Mouse (Mus musculus) testis, adult 2 months (tissue): ENCODE data around the gene Rassf5. TPM values are rescaled to one million over a fixed set of nuclear protein-coding genes. Genes with fewer than 3 reads are reported as not detected.
A peak's percentile ranks its signal among the peaks of the same experiment; 100 is the strongest.
"Not testable (repeated sequence)": the region's sequence is repeated elsewhere in the genome, so short reads cannot be mapped to it uniquely, and the experiment has no call there.

ENCODE experiments used
- H3K27ac ChIP-seq: fragments of 200-500 bp; 2 replicates; pipeline ENCODE4 v1.5.1; 2012; ENCODE audit warnings: low read depth, low read length; ENCODE audit not compliant: control insufficient read depth, insufficient read depth
- H3K27me3 ChIP-seq: fragments of 200-500 bp; 2 replicates; pipeline ENCODE4 v1.6.1; 2012; ENCODE audit warnings: mild to moderate bottlenecking, low read length, moderate library complexity; ENCODE audit not compliant: control insufficient read depth, insufficient read depth
- H3K36me3 ChIP-seq: fragments of 200-500 bp; 2 replicates; pipeline ENCODE4 v1.6.1; 2012; ENCODE audit warnings: mild to moderate bottlenecking, low read length; ENCODE audit not compliant: control insufficient read depth, insufficient read depth
- H3K4me1 ChIP-seq: fragments of 200-500 bp; 2 replicates; pipeline ENCODE4 v1.6.1; 2012; ENCODE audit warnings: low read length; ENCODE audit not compliant: control insufficient read depth, insufficient read depth
- H3K4me3 ChIP-seq: fragments of 200-500 bp; 2 replicates; pipeline ENCODE4 v1.5.1; 2012; ENCODE audit warnings: low read depth, mild to moderate bottlenecking, low read length, moderate library complexity, mixed read lengths; ENCODE audit not compliant: control insufficient read depth
- CTCF ChIP-seq: fragments of 200-500 bp; IDR thresholded peaks from 2 replicates; pipeline ENCODE4 v1.5.1; 2012; ENCODE audit warnings: low read depth, mild to moderate bottlenecking, inconsistent platforms, low read length, moderate library complexity; ENCODE audit not compliant: control insufficient read depth, insufficient read depth, insufficient replicate concordance
- POLR2A ChIP-seq: fragments of 200-500 bp; IDR thresholded peaks from 2 replicates; pipeline ENCODE4 v1.6.1; 2012; ENCODE audit warnings: low read depth, mild to moderate bottlenecking, inconsistent platforms, low read length, moderate library complexity; ENCODE audit not compliant: control insufficient read depth
- polyA plus RNA-seq: library from polyadenylated mRNA; depleted of rRNA; stranded (reverse); fragments of >200 nt; gene quantifications from 2 replicates; pipeline ENCODE4 v1.2.3, GENCODE M21; 2012

Gene Rassf5
- polyA plus RNA-seq, 1 experiment = 1.5 TPM

DNA sequence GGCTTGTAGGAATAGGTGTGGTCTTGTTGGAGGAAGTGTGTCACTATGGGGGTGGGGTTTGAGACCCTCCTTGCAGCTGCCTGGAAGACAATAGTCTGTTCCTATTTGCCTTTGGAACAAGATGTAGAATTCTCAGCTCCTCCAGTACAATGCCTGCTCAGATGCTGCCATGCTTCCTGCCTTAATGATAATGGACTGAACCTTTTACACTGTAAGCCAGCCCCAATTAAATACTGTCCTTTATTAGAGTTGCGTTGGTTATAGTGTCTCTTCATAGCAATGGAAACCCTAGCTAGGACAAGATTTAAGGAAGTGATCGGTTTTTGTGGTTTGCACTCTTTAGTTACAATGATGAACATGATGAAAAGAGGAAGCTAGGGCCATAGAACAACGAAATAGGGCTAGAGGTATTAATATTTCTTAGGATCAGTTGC lies 98.9 kb downstream of the Rassf5 start:
- no peak overlapping the region for H3K4me3 ChIP-seq
- no peaks in the 10 kb centered on the region; the same call in 1 of the 2 replicates for H3K4me1 ChIP-seq
- H3K27ac ChIP-seq = no peak overlapping the region
- TF ChIP-seq CTCF (no peak), POLR2A (no peak)
- no peaks in the 10 kb centered on the region for H3K27me3 ChIP-seq
- no peaks in the 10 kb centered on the region for H3K36me3 ChIP-seq

DNA sequence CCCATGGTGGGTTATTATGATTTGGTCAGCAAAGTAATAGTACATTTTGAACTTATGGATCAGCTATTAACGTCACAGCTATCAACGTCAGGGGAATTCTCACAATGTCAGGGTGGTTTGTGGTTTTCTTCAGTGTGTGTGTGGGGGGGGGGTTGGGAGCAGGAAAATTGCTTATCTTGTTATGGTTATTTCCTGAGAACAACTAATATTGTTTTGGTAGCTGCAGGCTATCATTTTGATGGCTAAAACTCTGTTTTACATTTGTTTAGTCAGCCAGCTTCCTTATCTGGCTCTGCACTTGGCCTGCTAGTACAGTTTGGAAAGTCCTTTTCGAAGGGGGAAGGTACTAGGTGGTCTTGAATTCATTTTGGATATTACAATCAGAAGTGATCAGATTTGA lies 99.8 kb downstream of the Rassf5 start:
- H3K4me1 ChIP-seq, H3K27me3 ChIP-seq, H3K27ac ChIP-seq, H3K4me3 ChIP-seq, H3K36me3 ChIP-seq: not testable (repeated sequence)

DNA sequence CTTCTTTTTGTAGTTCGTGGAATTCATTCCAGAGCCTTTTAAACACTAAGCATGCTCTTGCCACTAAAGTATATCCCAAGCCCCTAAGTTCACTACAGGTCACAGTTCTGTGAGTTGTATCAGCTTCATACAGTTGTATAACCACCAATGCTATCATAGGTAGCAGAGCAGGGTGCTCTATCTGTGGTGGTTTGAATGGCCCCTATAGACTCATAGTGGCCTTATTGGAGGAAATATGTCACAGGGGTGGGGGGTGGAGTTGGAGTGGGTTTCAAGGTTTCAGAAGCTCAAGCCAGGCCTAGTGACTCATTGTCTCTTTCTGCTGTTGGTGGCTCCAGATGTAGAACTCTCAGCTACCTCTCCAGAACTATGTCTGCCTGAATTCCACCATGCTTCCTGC lies 102.6 kb downstream of the Rassf5 start:
- Histone ChIP-seq H3K4me1 (peaks cover 7% of the 10 kb centered on the region; the same call in 1 of the 2 replicates), H3K4me3 (no peak overlapping the region), H3K27ac (no peak overlapping the region), H3K27me3 (no peaks in the 10 kb centered on the region), H3K36me3 (no peaks in the 10 kb centered on the region)
- TF ChIP-seq CTCF = no peak

DNA sequence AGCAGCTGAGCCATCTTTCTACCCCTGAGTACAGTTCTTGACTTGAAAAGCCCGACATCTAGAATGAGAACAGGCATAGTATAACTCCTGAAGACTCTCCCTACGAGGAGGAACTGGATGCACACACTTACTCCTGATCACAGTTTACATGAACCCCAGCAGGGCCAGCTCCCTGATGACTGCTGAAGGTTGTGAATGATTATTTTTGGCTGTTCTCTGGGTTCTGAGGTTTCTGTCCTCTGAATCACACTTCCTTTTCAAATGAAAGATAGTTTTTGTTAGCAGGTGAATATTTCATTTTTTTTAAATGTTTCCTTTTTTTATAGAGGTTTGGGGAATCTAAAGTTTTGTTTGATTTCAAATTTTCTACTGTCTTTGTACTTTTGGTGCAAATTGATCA lies 103.6 kb downstream of the Rassf5 start:
- H3K4me3 ChIP-seq = no peak overlapping the region
- TF ChIP-seq POLR2A (no peak), CTCF (no peak)
- no peaks in the 10 kb centered on the region for H3K27me3 ChIP-seq
- H3K36me3 ChIP-seq = no peaks in the 10 kb centered on the region
- H3K27ac ChIP-seq = no peak overlapping the region
- H3K4me1 ChIP-seq = peaks cover 7% of the 10 kb centered on the region; the same call in 1 of the 2 replicates

DNA sequence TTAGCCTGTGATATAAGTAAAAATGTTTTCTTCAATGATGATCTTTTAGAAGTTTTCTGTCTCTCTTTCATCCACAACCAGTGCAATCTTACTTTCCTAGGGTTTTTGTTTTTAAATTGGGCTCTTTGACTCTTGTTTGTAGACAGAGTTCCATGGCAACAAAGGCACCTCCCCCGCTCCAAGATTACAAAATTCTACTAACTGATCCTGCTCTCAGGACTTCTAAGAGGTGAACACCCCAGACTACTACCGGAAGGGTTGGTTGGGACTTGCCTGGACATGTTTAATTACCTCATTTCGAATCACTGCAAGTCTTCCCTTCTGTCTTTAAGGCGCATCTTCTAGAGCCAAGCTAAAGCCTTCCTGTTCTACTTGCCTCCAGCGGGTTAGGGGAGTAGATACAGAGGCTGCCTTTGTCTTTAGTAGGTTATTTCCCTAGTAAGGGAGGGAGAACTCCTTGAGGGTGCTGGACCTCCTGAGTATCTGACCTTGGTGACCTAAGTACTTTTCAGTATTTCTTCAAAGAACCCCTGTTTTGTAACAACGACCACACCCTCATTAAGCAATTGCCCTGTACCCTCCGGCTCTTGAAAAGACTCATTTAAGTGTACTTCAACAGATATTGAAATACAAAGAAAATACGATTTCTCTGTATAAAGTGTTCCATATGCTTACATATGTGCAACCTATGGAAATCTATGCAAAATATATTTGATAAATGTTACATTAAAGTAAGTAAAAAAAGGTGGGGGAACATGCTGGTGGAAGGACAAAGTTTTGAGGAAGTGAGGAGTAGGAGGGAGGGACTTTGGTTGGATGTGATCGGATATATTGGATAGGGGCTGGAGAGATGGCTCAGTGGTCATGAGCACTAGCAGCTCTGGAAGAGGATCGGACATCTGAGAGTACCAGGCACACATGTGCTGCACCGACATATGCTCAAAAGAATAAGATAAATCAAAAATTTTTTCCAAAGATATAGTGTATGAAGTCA lies 105.7 kb downstream of the Rassf5 start:
- H3K4me3 ChIP-seq = peak overlapping the region; percentile 73
- no peaks in the 10 kb centered on the region for H3K36me3 ChIP-seq
- no peak for TF ChIP-seq POLR2A
- H3K27me3 ChIP-seq = no peaks in the 10 kb centered on the region
- H3K27ac ChIP-seq = peak overlapping the region; percentile 53; the same call in 1 of the 2 replicates
- H3K4me1 ChIP-seq = peaks cover 9% of the 10 kb centered on the region

DNA sequence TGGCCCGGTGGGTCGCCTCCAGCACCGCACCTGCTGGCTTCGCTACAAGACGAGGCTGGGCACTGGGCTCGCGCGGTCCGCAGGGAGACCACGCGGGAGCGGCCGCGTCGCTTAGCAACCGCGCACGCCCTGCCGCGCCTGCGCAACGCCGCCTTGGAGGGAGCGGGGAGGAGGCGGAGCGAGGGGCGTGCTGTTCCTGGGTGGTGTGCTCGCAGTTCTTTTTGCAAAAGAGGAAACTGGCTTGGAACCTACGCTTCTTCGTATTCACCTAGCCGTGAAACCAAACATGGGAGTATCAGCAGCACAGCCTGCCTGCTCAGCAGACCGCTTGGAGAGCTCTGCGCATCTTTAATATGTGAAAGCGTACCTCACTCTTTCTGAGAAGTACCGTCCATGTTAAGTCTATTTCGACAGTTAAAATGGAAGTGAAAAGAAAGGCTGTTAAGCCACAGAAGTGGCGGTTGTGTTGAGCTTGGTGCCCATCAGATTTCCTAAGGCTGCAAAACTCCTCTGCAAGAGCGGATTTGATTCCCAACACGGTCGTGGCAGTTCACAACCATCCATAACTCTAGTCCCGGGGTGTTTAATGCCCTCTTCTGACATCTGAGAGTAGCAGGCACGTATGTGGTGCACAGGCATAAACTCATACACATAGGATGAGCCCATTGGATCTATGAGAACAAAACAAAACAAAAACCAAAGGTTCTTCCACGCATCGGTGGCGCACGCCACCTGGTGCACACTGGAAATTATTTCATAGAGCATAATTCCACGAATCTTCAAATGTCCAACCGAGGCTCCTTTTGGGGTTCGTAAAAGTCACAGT lies 106.7 kb downstream of the Rassf5 start, which contains the start of gene Dyrk3:
Dyrk3 (minus strand) TSS at position 150 of the 826 bp plus-strand sequence.
- Histone ChIP-seq H3K27ac (peak within 1 kb of the TSS; percentile 68), H3K4me3 (peak within 1 kb of the TSS; percentile 92), H3K4me1 (peaks cover 9% of the 10 kb centered on the region), H3K27me3 (no peaks in the 10 kb centered on the region), H3K36me3 (no peaks in the 10 kb centered on the region)
- TF ChIP-seq POLR2A (peak; percentile 72), CTCF (peak; percentile 21; the same call in 1 of the 2 replicates)

DNA sequence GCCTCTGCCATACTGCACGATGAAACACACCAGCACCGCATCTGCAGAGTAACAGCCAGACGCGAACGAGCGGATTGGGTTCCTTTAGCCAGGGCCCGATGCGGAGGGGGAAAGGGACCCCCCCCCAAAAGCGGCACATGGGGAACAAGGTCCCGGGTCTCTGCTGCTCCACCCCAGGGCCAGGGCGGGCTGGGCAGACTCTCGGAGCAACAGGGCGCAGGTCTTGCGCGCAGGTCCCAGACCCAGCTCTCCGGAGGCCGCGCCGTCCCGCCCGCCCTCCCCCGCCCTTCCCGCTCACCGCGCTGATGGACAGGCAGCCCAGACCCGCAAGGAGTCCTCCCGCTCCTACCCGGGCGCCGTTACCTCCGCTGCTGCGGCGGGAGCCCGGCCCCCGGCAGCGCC lies 107.3 kb downstream of the Rassf5 start:
- Histone ChIP-seq H3K27ac (peak overlapping the region; percentile 68), H3K4me1 (peaks cover 9% of the 10 kb centered on the region), H3K36me3 (no peaks in the 10 kb centered on the region), H3K4me3 (peak overlapping the region; percentile 92), H3K27me3 (no peaks in the 10 kb centered on the region)
- no peak for TF ChIP-seq POLR2A

DNA sequence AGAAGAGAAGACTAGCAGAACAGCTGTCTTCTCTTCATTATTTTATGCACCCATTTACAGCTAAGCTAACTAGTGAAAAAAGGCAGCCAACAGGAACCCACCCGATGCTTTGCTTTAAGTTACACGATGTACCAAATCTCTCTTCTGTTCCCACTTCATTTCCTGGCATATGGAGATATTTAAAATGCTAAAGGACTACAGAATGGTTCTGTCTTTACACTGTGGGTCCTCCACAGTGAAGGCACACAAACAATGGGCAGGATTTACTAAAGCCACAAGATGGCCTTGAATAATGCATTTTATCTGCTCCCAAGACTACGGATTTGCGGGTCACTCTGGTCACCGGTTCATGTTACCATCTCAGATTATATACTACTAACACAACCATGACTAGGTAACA lies 107.9 kb downstream of the Rassf5 start:
- no peaks in the 10 kb centered on the region for H3K27me3 ChIP-seq
- no peak for TF ChIP-seq POLR2A
- TF ChIP-seq CTCF = no peak
- no peak overlapping the region for H3K27ac ChIP-seq

More for the DNA sequence above, 107.9 kb downstream of the Rassf5 start:
- H3K4me3 ChIP-seq = peak overlapping the region; percentile 71; the same call in 1 of the 2 replicates
- no peaks in the 10 kb centered on the region for H3K36me3 ChIP-seq
- H3K4me1 ChIP-seq = peaks cover 9% of the 10 kb centered on the region
